Mouse (Mus musculus) lung, postnatal 4 days (tissue): Measurements from ENCODE around the gene Thap2.

Source experiments
- DNase-seq, 2 experiments: peaks; one replicate each; pipeline ENCODE4 v3.0.0; 2021

Thap2 gene

DNA sequence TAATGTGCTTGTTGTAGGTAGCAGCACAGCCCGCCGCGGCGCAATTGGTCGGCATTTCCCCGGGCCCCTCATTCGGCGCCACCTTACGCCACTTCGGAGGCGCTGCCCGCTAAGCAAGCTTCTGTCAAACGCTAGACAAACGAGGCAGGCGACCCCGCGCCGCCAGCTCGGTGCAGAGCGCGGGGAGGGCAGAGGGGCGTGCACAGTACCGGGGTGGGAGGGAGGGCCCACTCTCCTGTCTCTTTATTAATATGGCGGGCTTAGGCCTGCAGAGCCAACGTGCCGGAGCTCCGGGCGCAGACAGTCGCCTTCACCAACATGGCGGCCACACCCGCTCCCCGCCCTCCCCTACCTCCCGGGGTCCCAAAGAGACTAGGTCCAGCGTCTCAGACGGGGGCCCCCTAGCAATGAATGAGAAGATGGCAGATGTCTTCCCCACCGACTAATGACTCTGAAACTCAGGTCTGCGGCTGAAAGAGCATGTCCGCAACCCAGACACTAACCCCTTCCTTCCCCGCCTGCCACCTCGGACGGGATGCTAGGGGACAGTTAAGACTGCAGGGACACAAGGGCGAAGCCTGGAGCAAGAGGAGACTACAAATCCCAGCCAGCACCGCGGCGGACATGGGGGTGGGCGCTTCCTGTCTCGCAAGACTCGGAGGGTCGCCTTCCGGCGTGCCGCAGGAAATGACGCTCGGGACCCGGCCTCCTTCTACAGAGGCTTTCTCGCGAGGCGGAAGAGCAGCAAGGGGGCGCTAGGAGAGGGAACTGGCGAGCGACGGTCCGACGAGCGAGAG, at the start of gene Thap2, which contains the start of gene Zfc3h1:
Thap2 (minus strand) TSS at position 223 of the 797 bp plus-strand sequence.
Zfc3h1 (plus strand) TSS at position 739 of the 797 bp plus-strand sequence.
- DNase-seq, result peak; percentile 98 to 99

DNA sequence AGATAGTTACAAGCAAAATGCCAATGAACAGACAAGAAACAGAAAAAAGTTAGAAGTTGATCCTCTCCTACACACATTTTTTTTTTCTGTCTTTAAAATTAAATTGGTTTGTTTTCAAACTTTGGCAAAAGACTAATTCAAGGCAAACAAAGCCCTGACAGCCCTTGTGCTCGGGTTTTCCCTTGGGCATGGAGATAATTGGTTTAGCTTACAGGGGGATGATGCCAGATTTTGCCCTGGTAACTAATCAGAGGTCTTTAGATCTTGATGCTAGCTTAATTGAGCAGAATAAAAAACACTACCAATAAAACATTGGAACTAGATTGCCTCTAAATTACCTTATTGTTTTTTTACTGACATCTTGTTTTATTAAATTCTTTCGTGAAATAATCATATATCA, 41.1 kb upstream of the Thap2 start:
- no peak for DNase-seq

DNA sequence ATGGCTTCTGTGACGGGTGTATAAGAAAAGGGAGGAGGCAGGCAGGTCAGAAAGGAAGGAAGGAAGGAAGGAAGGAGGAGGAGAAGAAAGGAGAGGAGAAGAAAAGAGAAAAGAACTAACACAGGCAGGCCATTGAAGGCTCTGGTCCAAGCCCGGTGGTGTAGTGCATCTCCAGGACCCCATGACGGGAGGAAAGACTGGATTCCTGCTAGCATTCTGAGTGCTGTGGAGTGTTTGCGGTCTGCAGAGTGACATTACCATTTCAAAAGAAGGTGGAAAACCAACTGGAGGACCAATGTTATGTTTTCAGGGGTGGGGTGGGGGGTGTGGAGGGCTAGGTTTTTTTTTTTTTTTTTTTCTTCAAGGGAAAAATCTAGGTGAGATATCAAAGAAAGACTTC, 37.7 kb upstream of the Thap2 start:
- no peak for DNase-seq

DNA sequence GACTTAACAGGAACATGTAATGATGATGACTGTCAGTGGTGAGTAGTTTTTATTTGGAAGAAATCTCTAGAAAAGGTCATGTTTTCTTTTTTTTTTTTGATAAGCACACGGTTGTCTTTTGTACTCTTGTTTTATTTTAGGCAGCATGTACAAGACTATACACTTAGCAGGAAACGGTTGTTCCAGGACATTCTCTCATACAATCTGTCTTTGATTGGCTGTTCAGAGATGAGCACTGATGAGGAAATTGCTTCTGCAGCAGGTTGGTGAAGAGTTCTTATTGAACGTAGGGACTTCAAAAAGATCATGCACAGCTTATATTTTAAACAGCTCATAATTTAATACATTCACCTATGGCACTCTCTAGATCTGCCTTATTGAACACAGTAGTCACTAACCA, 29.8 kb upstream of the Thap2 start:
- DNase-seq, result no peak

DNA sequence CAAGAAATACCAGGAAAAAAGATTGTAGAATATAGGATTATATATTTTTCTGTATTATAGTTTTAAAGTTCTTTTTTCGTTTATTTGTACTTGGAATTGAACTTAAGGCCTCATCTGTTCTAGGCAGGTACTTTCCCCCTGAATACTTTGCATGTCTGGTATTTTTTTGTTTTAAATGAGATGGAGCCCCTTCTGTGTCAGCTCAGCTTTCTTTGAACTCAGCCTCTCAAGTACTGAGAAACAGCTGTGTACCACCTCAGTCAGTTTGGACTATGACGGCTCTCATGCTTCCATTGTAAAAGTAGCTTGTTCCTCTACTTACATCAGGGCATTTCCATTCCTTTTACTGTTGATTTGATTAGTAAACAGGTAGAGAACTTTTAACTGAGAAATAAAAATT, 29.3 kb upstream of the Thap2 start:
- DNase-seq, result no peak

DNA sequence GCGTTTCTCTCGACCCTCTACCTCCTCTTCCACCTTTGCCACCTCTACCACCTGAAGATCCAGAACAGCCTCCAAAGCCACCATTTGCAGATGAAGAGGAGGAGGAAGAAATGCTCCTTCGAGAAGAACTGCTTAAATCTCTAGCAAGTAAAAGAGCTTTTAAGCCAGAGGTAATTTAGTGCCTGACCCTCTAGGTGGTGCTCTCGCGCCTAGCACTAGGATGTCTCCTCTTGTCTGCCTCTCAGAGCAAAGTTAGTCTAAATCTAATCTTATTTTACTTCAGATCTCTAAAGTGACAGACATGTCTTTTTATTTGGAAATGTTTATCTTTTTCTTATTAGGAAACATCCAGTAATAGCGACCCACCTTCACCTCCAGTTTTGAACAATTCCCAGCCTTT, 22.1 kb upstream of the Thap2 start:
- DNase-seq, result peak; percentile 34 to 64

DNA sequence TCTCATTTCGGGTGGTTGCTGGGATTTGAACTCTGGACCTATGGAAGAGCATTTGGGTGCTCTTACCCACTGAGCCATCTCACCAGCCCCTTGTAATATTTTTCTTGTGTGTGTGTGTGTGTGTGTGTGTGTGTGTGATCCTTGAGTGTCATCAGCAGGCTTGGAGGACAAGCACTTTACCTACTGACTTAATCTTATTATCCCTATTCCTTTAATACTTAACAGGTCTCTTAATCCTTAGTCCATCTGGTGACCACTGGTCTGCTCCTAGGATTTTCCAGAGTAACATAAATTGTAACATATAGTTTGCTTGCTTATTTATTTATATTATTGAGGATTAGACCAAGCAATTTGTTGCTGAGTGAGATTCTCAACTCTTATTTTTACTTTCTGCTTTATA, 7.7 kb upstream of the Thap2 start:
- no peak for DNase-seq

DNA sequence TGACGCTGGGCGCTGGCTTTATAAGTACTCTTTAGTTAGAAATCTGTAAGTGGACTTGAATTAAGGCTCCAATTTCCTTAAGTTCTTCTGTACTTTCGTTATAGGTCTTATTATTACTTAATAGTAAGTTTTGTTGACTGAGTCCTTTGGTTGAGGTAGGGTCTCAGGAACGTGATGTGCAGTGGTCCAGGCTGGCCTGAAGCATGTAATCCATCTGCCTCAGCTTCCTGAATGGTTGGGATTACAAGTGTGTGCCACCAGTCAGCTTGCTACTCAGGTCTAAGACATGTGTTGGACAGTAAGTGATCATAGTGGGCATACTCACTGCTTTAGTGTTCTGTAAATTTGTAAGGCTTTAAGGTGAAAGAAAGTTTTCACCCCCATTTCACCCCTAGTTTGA, 6.8 kb upstream of the Thap2 start:
- DNase-seq, result no peak

DNA sequence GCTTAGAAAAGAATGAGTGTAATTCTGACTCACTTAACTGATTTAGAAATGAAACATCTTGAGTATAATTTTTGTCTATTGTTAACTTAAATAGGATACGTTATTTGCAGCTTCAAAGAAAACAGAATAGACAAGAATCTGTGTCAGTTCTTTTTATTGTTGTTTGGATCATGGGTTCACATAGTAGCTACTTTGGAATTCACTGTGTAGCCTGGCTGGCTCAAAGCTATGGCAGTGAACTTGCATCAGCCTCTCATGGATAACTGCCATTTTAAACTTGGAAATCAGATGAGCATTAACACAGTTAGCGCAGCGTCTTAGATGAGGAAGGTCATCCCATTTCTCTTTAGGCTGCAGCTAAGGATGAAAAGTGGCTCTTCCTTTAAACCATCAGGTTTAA, 3.6 kb upstream of the Thap2 start:
- no peak for DNase-seq

DNA sequence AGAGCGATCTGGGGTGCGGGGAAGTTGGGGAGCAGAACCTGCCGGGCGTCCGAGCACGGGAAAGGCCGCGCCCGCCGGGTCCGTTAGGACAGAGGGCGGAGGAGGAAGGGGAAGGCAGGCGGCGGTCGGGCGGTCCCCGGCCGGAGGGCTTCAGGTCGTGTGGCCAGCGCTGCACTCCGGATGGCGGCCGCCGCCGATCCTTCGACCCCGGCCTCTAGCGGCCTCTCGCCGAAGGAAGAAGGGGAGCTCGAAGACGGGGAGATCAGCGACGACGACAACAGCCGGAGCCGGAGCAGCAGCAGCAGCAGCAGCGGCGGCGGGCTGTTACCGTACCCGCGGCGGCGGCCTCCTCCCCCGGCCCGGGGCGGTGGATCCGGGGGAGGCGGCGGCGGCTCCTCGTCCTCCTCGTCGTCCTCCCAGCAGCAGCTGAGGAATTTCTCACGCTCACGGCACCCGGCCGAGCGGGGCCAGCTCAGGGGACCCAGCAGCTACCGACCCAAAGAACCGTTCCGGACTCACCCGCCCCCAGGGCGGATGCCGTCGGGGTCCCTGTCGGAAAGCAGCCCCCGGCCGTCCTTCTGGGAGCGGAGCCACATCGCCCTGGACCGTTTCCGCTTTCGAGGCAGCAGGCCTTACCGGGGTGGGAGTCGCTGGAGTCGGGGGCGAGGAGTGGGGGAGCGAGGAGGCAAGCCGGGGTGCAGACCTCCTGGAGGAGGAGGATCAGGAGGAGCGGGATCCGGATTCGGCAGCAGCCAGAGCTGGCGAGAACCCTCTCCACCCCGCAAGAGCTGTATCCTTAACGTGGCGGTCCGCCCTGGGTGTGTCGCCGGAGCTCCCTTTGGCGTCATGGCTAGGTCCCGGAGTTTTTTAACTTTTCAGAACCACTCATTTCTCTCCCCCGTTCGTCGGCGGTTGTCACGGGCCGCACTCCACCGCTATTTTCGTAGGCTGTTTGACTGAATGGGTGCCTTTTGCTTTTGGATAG, 1.1 kb upstream of the Thap2 start:
- DNase-seq, result peak; percentile 75

DNA sequence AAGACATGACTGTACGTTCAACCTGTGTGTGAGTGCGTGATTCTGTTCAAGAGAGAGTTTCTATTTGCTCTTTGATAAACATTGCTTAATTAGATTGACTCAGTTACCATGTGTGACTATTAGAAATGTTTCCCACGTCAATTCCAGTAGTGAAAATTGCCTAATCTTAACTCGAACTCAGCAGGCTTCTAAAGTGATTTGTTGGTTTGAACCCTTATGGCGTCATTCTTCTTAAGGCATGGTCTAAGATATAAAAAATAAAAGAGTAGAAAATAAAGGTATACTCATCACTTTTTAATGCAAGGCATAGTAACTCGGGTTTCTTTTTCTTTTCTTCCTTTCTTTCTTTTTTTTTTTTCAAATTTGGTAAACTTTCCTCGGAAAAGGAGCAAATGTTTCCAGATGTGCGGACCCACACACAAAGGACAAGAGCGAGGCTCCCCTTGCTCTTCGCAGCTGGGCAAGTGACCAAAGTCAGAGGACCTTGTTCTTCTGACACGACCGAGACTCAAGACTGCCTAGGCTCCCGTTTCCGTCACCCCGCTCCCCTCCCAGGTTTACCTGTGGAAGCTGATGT, 511 bp downstream of the Thap2 start:
- no peak for DNase-seq

DNA sequence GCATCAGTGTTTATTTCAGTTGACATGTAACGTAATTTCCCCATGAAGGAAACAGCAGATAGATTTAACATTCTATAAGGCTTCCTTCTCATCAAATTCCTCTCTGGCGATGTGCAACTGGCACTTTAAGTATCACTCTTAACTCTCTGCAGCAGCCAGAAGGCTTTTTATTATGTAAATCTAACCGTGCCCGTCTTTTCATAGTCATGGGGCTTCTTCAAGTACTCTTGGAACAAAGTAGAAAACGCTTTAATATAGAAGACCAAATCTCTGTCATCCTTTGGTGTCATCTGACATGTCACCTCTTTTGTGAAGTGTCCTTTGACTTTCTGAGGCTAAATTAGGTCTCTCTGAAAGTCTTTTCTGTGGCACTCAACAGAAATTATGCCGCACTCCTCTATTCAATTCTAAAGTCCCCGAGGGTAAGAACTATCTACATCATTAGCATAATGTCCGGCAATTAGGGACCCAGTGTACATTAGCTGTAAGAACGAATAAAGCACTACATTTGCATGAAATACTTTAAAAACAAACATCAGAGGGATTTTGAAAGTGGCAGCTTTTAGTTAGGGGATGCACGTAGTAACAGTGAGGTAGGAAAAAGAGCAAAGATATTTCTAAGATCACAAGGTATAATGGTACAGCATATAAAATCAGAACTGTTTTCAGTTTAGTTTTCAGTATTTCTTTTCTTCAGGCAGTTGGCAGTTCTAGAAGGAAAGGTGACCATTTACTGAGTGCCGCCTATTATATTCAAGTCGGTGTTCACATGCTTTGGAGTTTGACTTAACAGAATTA, 1.2 kb downstream of the Thap2 start:
- DNase-seq, result no peak

DNA sequence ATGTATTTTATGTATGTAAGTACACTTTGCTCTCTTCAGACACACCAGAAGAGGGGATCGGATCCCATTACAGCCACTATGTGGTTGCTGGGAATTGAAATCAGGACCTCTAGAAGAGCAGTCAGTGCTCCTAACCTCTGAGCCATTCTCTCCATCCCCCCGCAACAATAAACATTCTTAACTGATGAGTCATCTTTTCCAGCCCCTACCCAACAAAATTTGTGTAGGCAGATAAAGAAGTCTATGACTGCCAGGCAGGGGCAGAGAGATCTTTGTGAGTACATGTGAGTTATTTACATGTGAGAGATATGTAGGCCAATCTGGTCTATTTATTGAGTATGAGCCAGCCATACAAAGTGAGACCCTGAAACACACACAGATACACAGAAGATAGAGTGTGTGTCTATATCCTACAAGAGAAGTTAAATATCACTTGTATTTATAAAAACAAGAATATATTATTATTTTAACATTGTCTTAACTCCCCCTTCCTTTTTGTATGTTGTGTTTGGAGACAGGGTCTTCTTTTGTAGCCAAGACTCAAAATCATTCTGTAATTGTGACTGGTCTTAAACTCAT, 2.6 kb downstream of the Thap2 start:
- DNase-seq, result no peak

DNA sequence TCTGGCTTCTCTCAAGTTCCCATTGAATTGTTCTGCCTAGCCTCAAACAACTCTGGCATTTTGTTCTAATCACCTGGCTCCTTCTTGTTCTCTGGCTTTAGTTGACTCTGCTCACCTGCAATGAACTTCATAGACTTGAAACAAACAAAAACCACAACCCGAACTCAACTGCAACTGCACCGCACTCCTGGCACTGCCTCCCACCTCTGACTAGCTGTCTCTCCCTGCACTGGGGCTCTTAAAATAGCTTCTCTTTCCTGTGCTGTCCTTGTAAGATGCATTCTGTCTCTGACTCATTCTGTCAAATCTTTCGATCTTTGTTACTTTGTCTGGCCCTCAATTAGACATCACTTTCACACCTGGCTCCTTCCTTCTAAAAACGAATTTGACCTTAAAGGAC, 21.1 kb downstream of the Thap2 start:
- no peak for DNase-seq

DNA sequence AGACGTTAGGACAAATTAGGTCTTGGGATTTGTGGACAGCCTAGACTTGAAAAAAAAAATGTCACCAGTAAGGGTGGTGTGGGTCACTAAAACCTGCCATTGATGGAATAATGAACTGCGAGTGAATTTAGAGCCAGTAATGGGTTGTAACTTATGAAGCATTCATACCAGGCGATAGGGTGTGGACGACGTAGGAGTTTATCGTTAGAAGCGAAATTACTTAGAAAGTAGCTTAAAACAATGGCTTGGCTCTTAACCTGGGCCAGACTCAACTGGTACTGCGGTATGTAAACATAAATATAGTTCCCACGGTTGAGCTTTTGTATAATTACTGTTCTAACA, 21.6 kb downstream of the Thap2 start:
- DNase-seq, result no peak

DNA sequence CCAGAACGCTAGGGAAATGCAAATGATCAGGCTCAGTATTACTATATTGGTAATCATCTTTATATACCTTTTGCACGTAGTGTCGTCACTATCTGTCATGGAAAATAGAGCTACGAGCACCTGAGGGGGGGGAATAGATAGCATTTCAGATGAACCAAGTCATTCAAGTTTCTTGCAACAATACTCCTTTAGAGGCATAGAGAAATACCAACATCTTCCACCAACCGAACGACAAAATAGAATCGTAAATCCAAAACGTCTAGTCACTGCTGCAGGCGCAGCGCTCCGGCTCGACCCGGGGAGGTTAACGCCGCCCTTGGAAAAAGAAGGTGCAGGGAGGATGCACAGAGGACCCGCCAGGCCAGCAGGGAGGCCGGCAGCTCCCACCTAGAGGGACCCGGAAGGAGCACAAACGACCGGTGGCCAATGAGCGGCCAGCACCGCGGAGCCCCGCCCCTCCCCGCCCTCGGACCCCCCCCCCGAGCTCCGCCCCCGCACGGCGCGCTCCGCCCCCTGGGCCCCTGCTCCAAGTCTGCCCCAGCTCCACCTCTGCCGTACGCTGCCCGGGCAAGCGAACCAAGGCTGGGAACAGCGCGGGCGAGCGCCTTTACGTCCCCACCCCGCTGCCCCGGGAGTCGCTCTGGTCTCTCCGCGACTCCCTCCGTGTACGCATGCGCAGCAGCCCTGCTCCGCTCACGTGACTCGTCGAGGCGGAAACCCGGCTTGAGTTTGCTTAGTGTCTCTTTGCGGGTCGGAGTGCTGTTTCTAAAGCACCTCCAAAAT, 22.2 kb downstream of the Thap2 start, which contains the start of gene Tmem19:
Tmem19 (minus strand) TSS at position 662 of the 783 bp plus-strand sequence.
- DNase-seq, result peak; percentile 97 to 99

DNA sequence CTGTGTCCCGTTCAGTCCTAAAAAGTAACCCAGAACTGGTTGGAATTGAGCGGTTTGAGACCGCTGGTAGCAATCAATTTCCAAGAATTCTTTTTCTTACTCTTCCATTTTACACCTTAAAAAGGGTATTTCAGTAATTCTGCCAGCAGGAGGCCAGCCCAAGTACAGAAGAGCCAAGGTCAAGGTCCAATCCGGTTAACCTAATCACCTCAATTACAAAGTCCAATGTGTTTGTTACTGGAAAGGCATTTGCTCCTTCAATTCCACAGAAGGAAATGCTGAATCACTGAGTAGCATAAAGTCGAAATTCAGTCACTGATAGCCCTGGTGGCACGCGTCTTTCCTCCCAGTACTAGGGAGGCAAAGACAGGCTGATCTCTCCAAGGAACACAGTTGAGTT, 25.2 kb downstream of the Thap2 start:
- no peak for DNase-seq

DNA sequence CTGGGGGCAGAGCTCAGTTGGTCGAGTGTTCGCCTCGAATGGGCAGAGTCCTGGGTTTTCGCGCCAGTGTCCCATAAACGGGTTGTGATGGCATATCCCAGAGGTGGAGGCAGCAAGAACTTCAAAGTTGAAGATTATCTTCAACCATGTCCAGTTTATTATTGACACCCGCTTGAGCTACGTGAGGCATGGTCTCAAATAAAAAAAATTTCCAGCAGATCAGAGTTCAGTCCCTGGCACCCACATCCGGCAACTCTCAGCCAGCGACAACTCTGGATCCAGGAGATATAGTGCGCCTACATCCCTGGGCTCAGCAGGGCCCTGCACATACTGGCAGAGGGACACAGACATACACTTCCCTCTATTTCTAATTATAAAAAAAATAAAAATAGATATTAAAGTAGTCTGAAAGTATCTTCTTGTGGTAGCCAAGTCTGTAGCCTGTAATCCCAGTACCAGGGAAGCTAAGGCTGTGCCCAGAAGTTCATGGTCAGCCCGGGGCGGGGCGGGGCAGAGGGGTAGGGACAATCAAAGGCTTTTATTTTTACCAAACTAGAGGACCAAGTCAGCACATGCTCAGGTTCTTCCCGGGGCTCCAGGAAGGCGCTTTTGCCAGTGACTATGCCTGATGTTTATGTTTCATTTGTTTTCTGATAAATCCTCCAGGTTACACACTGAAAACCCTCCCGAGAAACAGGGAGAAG, 25.9 kb downstream of the Thap2 start:
- no peak for DNase-seq

DNA sequence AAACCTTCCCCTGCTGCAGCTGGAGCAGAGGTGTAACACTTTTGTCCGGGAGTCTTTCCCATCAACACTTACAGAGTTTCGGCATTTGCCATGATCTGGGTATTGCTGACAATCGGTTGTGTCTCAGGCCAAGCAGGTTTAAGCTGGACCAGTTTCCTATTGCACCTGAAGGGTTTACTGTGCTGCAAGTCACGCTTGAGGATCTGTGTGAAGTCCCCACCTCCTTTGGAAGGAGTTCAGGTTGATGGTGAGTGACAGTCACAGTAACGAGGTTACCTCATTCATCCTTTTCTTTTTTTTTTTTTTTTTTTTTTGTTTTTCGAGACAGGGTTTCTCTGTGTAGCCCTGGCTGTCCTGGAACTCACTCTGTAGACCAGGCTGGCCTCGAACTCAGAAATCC, 28.1 kb downstream of the Thap2 start:
- no peak for DNase-seq

DNA sequence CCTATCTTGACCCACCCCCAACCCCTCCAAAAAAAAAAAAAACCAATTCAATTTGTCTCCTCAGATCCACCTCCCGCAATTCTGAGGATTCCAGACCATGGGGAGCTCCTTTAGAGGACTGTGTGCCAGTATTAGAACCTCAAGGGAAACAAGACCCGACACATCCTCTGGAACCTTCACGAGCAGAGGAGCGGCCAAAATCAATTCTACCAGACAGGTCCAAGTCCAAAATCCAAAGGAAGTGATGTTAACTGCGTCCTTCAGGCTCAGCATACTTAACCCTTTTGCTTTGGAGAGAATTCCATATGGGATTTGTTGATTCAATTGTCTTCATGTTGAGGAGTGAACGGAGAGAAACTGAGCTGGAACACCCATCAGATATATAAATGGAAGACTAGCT, 29.2 kb downstream of the Thap2 start:
- DNase-seq, result no peak

DNA sequence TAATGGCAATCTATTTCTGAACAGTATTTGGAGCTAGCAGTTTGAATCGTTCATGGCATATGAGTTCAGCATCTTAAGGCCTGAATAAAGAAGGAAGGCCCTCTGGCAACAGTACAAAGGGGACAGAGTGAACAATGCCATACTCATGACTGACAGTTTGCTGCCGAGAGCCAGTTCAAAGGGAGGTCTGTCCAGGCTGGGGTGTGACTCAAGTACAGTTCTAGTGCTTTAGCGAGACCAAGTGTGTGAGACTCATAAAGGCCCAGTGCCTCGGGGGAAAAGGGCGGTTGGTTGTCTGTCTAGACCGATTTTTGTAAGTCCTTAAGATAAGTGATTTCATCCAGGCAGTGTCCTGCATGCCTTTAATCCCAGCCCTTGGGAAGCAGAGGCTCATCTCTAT, 29.7 kb downstream of the Thap2 start:
- DNase-seq, result no peak
